In genomic region chr14:34201231-34202035, GRCm38 (mm10) we compare ENCODE assay signal across 8 mouse cellular contexts. TPM values are rescaled to one million over a fixed set of nuclear protein-coding genes. Genes with fewer than 3 reads are reported as not detected.
A peak's percentile ranks its signal among the peaks of the same experiment; 100 is the strongest.
DNase-seq lines count a peak whose midpoint lies in the region; ATAC-seq and TF ChIP-seq lines count a peak whose summit lies in the region.

Gene Gprin2, minus strand, starts transcription at chr14:34201653.

- peaks cover 9% of the 10 kb centered on the region; the same call in 1 of the 2 replicates for H3K27me3 ChIP-seq in forebrain, embryonic 13.5 days
- H3K27me3 ChIP-seq in lung, embryonic 15.5 days, result peaks cover 12% of the 10 kb centered on the region

- DNase-seq in layer of hippocampus, adult 2 months (ENCODE audit: low spot score in 2 of 2), result no peak
- DNase-seq in layer of hippocampus, adult 9-10 months (ENCODE audit: low spot score), result no peak
- peak; percentile 17 for DNase-seq in kidney, adult 11 months
- peak; percentile 57 for DNase-seq in retina, postnatal 1 day
- no peak for DNase-seq in frontal cortex, postnatal 36 days (ENCODE audit: low spot score in 2 of 2)

- peak within 1 kb of the TSS; percentile 93 for H3K4me2 ChIP-seq in forebrain, embryonic 13.5 days
- peak within 1 kb of the TSS; percentile 100 for H3K4me2 ChIP-seq in lung, embryonic 15.5 days

- no peaks in the 10 kb centered on the region for H3K4me1 ChIP-seq in brown adipose tissue, adult 24 weeks (ENCODE audit: control insufficient read depth, insufficient read depth, insufficient read length, low read length)
- H3K4me1 ChIP-seq in forebrain, embryonic 13.5 days, result peaks cover 5% of the 10 kb centered on the region; the same call in 1 of the 2 replicates
- 0 out of 2 replicates have a peak, but pooled peaks cover 6% of the 10 kb centered on the region for H3K4me1 ChIP-seq in lung, embryonic 15.5 days

- H3K36me3 ChIP-seq in forebrain, embryonic 13.5 days (ENCODE audit: poor library complexity, severe bottlenecking), result no peaks in the 10 kb centered on the region
- no peaks in the 10 kb centered on the region for H3K36me3 ChIP-seq in lung, embryonic 15.5 days

- TF ChIP-seq CTCF in layer of hippocampus, adult 2 months (conservative IDR thresholded peaks at IDR 0.05), result no peak

- under 1% methylated on average over 37 of the region's 52 CpGs for WGBS in forebrain, embryonic 13.5 days
- 2% methylated on average over 45 of the region's 52 CpGs for WGBS in lung, embryonic 15.5 days

- peak within 1 kb of the TSS; percentile 73 for H3K4me3 ChIP-seq in layer of hippocampus, adult 2 months
- H3K4me3 ChIP-seq in brown adipose tissue, adult 24 weeks (ENCODE audit: insufficient read depth, low read depth, low read length), result peak within 1 kb of the TSS; percentile 55
- peak within 1 kb of the TSS; percentile 76 for H3K4me3 ChIP-seq in forebrain, embryonic 13.5 days
- H3K4me3 ChIP-seq in lung, embryonic 15.5 days, result peak within 1 kb of the TSS; percentile 61

- ATAC-seq in forebrain, embryonic 13.5 days, result peak; percentile 78
- peak; percentile 53; the same call in 1 of the 2 replicates for ATAC-seq in lung, embryonic 15.5 days (ENCODE audit: borderline replicate concordance, extremely low read depth, low FRiP score, low TSS enrichment)

- 0 out of 2 replicates have a peak within 1 kb of the TSS, but pooled peaks have one; percentile 23 for H3K27ac ChIP-seq in layer of hippocampus, adult 2 months
- H3K27ac ChIP-seq in brown adipose tissue, adult 24 weeks (replicated peaks; ENCODE audit: low read depth, low read length), result no peak within 1 kb of the TSS
- peak within 1 kb of the TSS; percentile 44 for H3K27ac ChIP-seq in forebrain, embryonic 13.5 days
- no peak within 1 kb of the TSS for H3K27ac ChIP-seq in lung, embryonic 15.5 days

- peak within 1 kb of the TSS; percentile 74 for H3K9ac ChIP-seq in forebrain, embryonic 13.5 days
- peak within 1 kb of the TSS; percentile 45 for H3K9ac ChIP-seq in lung, embryonic 15.5 days

- H3K9me3 ChIP-seq in forebrain, embryonic 13.5 days (replicated peaks), result no peaks in the 10 kb centered on the region
- H3K9me3 ChIP-seq in lung, embryonic 15.5 days, result no peaks in the 10 kb centered on the region

RNA-seq across cellular contexts. Expression of gene Gprin2, which starts in this region (rescaled TPM):
- 1 to 10 TPM; 1.3 to 2.6 TPM for total RNA-seq in layer of hippocampus, adult 2 months (2021)
- 0.12 and 1.2 TPM in 2 replicates for polyA plus RNA-seq in brown adipose tissue, adult 24 weeks (2012; ENCODE audit: insufficient read depth, insufficient read length, missing spikeins)
- polyA plus RNA-seq in forebrain, embryonic 13.5 days (2015; fragmentation: Nextera tagmentation; extraction: Ambion mirVana), result 2.0 and 2.3 TPM in 2 replicates
- polyA plus RNA-seq in lung, embryonic 15.5 days (2015; fragmentation: Nextera tagmentation; extraction: Ambion mirVana), result 0.30 and 0.57 TPM in 2 replicates

Comparison
In these comparisons a context has a peak if more than half of its experiments do, and no peak if none do; other contexts are left out.
1. Peak in ATAC-seq, H3K4me3 ChIP-seq, H3K9ac ChIP-seq and H3K4me2 ChIP-seq in lung, embryonic 15.5 days; RNA of the gene not detected or under 1 TPM.
2. DNase-seq: peak in kidney, adult 11 months (single experiment) and retina, postnatal 1 day (single experiment); none in layer of hippocampus, adult 2 months (0 of 2), layer of hippocampus, adult 9-10 months (single experiment) and frontal cortex, postnatal 36 days (0 of 2).
3. H3K27ac ChIP-seq: peak in layer of hippocampus, adult 2 months (single experiment) and forebrain, embryonic 13.5 days (single experiment); none in brown adipose tissue, adult 24 weeks (single experiment) and lung, embryonic 15.5 days (single experiment).
4. Peak in every context shown above with its lines, with median percentiles within 50 percentile points of each other: H3K4me3 ChIP-seq.